Mouse (Mus musculus): ENCODE data around the gene Serpina1e.

Serpina1e gene

DNA sequence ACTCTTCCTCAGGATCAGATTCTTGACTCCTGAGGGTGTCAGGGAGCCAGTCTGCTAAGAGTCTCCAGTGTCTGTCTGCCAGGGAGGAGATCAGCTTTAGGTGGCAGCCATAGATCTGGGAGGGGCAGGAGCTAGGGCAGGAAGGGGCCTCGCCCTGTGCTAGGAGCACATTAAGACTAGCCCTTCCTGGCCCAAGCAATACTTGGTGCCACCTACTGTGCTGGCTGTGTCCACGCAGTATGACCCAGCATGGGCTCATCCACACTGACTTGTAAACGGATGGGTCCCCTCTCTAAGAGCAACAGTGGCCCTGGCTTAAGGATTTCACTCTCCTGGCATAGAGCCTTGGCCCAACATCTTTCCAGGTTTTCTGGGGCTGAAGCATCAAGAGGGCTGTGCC is at the start of gene Serpina1e:
Serpina1e (minus strand) TSS at position 178 of the 400 bp plus-strand sequence.
- no peak for DNase-seq (ENCODE audit: low read depth, low spot score)

DNA sequence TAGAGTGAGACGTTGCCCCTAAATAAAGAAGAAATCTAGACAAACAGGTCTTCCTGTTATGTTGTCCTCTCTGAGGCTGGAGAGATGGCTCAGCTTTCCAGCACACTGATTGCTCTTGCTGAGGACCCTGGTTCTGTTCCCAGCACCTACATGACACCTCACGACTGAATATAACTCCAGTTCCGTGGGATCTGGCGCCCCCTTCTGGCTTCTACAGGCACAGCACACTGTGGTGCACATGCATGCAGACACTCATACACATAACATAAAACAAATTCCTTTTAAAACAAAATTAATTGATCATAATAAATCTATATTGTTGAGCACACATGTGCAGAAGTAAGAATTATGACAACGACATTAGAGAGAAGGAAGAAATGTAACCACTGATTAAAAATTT is 45.9 kb upstream of the Serpina1e start:
- DNase-seq (ENCODE audit: low read depth, low spot score), result no peak

DNA sequence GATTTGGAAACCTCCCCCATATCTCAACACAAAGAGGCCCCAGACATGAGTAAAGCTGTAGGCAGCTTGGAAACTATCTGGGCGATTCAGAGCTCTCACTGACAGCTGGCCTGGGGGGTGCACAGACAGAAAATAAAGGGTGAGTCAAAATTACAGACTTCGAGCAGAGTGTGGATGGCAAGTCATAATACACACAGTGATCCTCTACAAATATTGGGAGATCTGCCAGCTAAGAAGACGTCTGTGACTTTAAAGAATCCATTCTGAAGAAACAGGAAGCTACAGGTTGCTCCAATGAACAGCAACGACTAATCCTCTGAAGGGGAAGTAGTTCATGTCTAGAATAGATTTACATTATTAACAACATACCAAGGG is 44.5 kb upstream of the Serpina1e start:
- DNase-seq (ENCODE audit: low read depth, low spot score), result no peak

DNA sequence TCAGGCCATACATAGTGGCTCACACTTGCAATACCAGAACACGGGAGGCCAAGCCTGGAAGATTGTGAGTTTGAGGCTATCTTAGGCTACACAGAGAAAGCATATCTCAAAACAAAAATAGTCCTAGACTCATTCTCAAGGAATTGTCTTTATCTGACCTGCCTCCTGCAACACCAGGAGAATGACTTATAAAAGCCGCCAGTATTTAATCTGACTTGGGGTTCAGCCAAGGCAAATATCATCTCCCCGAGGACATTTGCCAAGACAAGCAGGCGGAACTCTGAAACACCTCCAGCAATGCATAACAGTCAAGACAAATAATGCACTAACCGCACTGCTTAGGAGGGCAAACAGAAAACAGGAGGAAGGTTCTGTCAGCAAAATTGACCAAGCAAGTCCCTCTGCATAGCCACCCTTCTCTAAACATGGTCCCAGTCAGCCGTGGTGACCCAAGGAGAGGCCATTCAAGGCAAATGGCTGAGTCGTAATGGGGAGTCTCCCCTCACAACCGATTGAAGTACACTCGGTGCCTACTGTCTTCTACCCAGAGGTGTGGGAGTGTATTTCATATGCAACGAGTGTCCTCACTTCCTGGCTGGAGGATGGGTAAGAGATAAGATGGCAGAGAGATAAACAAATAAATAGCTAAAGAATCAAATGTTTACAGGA is 43.9 kb upstream of the Serpina1e start:
- DNase-seq (ENCODE audit: low read depth, low spot score), result peak; percentile 20

DNA sequence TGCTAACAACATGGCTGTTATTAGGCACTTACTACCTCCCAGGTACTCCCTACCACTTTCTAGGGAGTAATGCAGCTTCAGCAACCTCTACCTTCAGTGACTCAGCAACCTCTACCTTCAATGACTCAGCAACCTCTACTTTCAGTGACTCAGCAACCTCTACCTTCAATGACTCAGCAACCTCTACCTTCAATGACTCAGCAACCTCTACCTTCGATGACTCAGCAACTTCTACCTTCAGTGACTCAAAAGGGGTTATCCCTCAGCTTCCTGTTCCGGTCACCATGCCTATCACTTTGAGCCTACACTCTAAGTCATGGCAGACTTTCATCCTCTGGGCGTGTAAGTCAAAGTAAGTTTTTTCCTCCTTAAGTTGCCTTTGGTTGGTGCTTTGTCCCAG is 41.8 kb upstream of the Serpina1e start:
- no peak for DNase-seq (ENCODE audit: low read depth, low spot score)

DNA sequence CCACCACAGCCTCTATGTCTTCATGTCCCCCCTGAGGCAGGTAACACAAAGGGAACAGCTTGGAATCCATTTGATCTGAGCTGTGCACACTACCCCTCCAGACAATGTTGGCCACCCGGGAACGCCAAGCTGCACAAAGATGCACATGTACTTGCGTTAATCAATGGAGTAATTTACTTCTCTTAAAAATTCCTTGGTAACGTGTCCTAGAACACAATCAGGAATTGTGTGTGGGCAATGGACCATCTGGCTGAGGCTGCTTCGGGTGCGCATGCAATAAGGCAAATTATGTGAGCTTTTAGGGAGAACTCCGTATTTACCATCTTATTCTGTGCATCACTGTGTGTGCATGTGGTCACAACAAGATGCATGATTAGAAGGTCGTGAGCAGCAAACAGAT is 40.8 kb upstream of the Serpina1e start:
- no peak for DNase-seq (ENCODE audit: low read depth, low spot score)

DNA sequence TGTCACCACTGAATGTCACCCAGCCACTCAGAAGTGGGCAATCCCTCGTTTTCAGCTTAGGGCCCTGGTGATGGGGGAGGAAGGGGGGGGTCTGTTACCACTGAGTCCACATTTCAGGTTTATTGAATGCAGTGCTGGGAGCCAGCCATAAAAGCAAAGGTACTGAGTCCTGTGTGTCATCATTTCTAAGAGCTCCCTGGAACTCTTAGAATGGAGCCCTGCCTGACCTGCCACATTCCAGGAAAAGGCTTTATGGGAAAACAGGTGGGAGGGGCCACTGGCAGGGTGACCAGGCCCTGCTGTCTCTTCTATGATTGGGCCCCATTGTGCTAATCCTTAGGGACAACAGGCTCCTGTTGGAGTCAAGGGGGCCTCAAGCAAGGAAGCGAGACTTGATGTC is 37.7 kb upstream of the Serpina1e start:
- DNase-seq (ENCODE audit: low read depth, low spot score), result no peak

DNA sequence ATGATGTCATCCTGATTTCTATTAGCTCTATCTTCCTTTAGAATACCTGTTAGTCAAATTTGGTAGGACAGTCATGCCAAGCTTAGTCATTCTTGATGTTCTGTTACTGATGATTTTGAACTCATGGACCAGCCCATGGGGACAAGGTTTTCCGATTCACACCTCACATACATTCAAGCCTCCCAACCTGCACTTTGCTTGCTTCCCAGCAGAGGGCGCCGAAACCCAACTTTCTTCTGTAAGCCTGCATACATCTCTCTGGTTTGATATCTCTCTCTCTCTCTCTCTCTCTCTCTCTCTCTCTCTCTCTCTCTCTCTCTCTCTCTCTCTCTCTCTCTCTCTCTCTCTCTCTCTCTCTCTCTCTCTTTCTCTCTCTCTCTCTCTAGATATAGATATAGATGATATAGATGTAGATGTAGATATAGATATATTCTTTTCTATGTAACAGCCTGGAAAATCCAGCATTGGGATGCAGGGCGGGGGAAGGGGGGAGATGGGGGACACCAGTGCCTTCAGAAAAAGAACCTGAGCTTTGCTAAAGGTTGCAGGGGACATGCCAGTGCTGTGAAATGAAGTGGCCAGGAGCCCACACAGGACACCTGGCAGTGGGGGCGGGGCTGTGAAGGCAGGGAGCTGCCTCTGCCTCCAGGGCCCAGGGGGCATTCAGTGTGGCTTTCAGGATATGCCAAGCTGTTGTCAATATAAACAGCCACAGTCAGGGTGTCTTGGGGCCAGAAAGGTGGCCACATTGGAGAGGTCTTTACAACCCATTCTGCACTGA is 36.7 kb upstream of the Serpina1e start:
- DNase-seq (ENCODE audit: low read depth, low spot score), result peak; percentile 34

DNA sequence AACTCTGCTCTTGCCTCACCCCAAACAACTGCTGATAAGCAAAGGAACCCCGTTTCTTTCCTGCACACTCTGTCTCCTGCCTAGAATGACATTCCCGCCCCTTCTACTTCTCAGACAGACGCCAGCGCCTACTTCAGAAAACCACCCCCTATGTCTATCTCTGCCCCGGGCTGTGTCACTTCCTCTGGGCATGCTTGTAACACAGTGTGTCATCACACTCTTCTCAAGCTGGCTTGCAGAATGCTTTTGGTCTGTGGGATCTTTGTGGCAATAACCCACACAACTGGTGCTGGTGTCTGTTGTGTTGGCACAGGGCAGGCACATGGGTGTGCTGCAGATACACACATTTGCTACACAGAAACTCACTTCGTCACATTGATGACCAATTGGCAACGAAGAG is 34.2 kb upstream of the Serpina1e start:
- no peak for DNase-seq (ENCODE audit: low read depth, low spot score)

DNA sequence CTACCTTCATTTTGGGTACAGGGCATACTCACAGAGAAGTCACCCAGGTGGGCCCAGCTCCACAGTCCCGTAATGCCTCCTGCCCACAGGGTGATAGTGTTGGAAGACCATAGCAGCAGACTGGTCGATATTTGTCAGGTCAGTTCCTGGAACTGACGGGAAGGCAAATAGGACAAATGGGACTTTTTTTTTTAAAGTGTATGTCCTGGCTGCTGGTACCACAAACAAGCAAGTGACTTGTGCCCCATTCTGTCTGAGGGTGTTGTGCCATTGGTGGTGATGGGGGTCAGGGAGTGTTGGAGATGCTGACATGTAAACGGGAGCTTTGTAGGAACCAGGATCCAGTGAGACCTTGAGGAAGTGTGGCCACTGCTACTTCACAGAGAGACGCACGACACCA is 31.1 kb upstream of the Serpina1e start, which contains the start of gene Serpina11:
Serpina11 (minus strand) TSS at position 101 of the 400 bp plus-strand sequence.
- DNase-seq (ENCODE audit: low read depth, low spot score), result no peak

DNA sequence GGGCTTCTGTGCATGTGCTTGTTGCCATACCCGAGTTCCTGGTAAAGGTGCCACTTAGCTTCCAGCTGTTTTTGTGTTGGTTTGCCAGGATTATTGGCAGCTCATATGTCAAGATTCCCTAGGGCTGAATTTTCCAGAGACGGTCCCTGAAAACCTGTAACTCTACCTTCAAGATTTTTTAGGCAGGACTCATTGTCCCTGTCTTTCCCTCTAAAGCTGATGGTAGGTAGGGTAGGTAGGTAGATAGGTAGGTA is 30.7 kb upstream of the Serpina1e start:
- no peak for DNase-seq (ENCODE audit: low read depth, low spot score)

DNA sequence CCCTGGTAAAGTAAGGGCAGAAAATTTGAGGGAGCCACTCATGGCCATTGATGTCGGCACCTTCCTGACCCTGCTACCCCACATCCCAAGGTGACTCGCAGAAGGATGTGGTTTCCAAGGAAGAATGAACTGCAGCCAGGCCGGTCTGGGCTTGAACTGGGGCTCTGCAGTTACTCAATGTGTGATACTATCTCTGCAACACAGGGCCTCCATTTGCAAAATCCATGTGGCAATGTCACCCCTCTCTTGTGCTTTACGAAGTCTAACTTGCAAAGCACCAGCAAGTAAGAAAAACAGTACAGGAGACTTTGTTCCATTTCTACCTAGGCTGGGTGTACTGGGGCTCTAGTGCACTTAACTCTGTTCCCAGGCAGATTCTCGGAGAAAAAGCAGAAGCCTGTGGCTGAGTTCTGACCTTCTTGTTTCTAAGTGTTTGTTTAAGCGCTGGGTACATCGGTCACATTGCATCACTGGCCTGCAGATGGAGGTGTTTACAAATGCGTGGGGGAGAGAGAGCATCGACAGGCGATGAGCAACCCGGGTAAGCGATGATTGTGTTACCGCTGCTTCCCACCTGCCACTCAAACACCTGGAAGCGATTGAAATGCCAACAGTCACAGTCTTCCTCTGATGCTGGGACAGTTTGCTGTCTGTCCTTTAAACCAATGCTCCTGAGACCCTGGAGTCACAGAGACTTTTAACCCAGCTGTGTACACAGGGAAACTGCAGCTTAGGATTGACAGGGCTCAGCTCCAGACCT is 30.2 kb upstream of the Serpina1e start:
- DNase-seq (ENCODE audit: low read depth, low spot score), result no peak

DNA sequence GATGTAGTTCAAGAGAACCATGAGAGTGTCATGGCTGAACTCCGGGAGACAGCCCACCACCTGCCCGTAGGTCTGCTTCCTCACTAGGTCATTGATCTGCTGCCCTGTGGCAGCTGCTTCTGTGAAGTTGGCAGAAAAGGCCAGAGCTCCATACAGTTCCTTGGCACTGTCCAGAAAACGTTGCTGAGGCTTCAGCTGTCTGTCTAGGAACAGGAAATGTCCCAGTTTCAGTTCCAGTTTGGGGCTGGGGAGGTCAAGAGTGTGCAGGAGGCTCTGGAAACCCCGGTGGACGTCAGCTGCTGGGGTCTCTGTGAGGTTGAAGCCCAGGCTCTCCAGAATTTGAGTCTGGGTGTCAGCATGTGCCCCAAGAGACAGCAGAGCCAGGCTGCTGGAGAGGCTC is 27.1 kb upstream of the Serpina1e start:
- DNase-seq (ENCODE audit: low read depth, low spot score), result no peak

DNA sequence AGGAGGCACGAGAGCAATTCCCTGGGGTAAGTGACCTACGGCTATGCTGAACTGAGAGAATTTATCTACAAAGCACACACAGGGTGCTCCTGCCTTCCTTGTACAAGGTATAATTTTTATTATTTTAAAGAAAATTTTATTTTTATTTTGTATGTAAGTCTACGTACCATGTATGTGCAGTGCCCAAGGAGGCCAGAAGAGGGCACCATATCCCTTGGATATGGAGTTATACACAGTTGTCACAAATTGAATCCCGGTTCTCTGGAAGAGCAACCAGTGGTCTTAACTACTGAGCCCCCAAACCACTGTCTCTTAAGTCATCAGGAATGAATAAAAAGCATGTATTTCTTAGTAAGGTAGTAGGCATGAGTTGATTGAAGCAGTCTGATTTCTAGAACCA is 26.2 kb upstream of the Serpina1e start:
- no peak for DNase-seq (ENCODE audit: low read depth, low spot score)

DNA sequence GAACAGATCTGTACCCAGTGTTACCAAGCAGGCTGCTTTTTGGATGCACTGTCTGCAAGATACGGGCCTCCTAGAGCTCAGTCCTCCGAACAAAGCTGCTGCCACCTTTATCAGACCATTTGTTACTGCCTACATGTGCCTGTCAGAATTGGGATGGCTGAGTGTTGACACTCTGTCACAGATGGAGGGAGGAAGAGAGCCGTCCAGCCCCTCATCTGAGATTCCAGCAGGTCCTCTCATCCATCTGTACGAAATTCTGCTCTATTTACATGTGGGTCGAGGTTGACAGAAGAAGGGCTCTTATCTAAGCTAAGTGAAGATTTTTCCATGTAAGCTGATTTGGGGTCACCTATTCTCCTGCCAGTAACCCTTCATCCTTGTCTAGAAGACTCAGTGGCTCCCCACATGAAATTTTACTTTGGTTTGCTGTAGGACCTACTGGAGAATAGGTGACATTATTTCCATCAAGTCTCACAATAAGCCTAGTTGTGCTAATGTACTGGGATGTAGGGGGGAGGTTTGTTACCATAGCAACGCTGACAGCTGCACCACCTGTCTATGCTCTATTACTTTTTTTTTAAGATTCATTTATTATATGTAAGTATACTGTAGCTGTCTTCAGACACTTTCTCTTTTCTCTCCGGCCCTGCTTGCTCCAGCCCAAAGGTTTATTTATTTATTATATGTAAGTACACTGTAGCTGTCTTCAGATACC is 23.0 kb upstream of the Serpina1e start:
- no peak for DNase-seq (ENCODE audit: low read depth, low spot score)

DNA sequence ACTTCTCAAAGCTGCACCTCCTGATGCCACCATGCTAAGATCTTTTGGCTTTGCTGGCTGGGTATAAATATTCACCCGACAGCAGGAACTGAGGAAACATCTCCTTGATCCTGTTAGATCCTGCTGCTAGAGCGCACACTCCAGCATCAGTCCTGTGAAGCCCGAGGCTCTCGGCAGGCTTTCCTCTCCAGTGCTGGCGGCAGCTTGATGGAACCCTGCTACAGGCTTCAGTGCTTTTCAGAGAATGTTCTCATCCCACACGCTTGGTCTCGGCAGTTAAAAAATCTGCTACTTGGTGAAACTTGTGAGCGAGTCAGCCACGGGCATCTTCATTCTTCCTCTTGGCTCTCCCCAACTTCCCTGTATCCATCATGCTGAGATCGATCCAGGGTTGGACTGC is 19.5 kb upstream of the Serpina1e start:
- DNase-seq (ENCODE audit: low read depth, low spot score), result no peak

DNA sequence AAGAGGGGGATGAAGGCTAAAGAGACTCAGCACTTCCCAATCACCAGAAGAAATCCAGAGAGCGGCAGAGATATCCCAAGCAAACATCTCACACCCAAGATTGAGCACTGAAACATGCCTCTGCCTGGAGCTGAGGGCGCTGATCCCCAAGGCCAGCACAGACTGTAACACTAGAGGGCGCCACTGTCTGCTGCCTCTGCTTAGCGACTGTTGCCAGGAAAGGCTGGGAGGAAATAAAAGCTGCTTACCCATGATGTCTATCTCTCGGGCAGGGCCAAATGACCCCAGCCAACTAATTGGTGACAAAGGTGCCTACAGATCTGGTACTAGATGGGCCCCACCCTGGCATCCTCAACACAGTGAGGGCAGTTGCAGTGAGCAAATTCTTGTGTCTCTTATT is 19.1 kb upstream of the Serpina1e start:
- no peak for DNase-seq (ENCODE audit: low read depth, low spot score)

DNA sequence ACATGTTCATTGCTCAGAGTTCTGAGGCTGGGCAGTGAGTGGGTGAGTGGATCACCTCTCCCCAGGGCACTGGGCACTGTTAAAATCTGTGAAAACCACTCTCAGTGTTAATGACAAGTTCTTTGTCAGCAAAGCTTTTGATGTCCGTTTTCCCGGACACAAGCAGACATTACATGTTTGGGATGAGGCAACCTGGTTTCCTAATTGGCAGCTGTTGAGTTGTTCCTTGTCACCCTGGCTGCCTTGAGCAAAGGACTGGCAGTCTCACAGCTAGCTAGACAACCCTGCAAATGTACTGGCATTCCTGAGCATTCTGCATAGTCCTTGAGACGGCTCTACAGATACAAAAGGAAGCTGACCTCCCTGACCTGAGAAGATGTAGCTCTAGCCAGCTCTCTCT is 18.3 kb upstream of the Serpina1e start:
- DNase-seq (ENCODE audit: low read depth, low spot score), result no peak

DNA sequence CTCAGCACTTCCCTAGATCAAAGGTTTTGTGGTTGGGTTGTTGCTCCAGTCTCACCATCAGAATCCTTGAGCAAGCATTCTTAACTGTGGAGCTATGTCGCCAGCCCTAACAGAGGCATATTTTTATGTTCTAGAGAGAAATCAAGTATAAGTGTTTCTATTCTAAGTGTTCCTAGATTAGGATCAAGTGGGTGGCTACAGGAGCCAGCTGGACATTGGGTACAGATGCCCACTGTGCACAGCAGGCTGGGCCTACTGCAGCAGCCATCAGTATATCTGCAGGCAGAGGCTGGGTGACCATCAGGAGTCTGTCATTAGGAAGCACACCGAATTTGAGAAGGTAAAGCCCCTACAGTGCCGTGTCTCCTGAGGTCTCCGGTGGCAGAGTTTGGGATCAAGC is 12.3 kb upstream of the Serpina1e start:
- DNase-seq (ENCODE audit: low read depth, low spot score), result no peak

DNA sequence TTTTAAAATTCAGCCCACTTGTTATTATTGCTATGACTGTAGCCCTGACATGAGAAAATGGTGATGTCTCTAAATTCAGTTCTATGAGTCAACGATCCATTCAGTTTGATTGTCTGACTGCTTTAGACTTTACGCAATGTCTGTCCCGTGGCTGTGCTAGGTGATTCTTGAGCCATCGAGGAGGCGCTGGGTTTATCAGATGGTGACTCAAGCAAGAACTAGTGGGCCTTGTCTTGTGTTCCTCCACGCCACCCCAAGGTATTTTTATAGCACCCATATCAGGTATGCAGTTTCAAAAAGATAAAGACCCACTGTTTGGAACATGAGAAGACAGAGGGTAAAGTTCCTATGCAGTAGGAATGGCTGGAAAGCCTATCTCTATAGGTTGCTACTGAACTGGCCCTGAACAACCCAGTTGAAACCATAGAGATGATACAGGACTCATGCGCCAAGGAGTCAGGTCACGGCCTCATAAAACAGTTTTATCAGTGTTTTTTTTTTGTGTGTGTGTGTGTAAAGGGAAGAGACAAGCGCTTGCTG is 10.9 kb upstream of the Serpina1e start:
- DNase-seq (ENCODE audit: low read depth, low spot score), result no peak

DNA sequence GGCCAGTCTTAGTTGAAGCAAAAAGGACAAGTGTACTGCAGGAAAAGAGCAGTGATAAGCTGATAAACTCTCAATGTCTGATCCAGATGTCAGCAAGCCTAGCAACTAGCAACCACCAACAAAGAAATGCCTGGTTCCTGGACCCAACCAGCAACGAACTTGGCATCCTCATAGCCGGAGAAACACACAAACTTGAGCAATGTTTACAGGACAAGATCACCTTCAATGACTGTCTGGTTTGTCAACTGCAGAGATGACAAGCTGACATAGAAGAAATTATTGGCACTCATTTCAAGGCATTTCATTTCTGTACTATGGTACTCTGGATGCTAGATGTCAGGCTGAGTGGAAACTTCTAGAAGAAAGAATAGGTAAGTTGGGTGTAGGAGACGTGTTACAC is 8.0 kb upstream of the Serpina1e start:
- DNase-seq (ENCODE audit: low read depth, low spot score), result no peak

DNA sequence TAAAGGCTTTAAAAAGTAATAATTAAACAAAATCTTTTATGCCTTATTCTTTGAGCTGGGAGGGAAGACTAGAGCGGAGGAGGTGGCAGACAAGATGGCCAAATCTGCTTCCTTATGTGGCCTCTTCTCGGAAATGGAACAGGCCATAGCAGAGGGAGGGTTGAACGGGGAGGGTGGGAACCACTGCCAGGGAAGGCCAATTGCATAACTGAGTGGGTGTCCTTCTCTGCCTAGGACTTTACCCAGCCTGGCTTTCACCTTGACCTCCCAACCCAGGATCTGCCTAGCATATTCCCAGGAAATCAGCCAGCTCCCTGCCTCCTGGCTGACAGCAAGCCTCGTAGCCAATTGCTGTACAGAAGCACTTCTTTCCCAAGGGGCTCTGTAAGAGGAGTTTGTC is 4.5 kb upstream of the Serpina1e start:
- DNase-seq (ENCODE audit: low read depth, low spot score), result no peak

All from skeletal muscle tissue, adult 2 months (tissue).